Mouse (Mus musculus) lung, embryonic 16.5 days (tissue): ENCODE data around the gene Mosmo. TPM values are rescaled to one million over a fixed set of nuclear protein-coding genes. Genes with fewer than 3 reads are reported as not detected.

Experiments used
- ATAC-seq: fragments of 200-750 bp; cut with Nextera tagmentation; 2 replicates; pipeline ENCODE4 v1.8.0; 2017; ENCODE audit warnings: low read depth, mild to moderate bottlenecking, moderate library complexity
- H3K27ac ChIP-seq: fragments of 300-500 bp; sonication (generic); 2 replicates; pipeline ENCODE4 v1.5.1; 2014; ENCODE audit warnings: mild to moderate bottlenecking, control low read depth, low read length
- H3K27me3 ChIP-seq: fragments of 300-500 bp; sonication (generic); 2 replicates; pipeline ENCODE4 v1.6.1; 2014; ENCODE audit warnings: low read depth, low read length, mixed read lengths; ENCODE audit not compliant: control insufficient read depth, insufficient read depth
- H3K36me3 ChIP-seq: fragments of 300-500 bp; sonication (generic); 2 replicates; pipeline ENCODE4 v1.6.1; 2014; ENCODE audit warnings: low read length; ENCODE audit not compliant: control insufficient read depth, insufficient read depth
- H3K4me1 ChIP-seq: fragments of 300-500 bp; sonication (generic); replicated peaks from 2 replicates; pipeline ENCODE4 v1.6.1; 2014; ENCODE audit warnings: low read length, mixed read lengths; ENCODE audit not compliant: control insufficient read depth, insufficient read depth
- H3K4me2 ChIP-seq: fragments of 300-500 bp; sonication (generic); 2 replicates; pipeline ENCODE4 v1.6.1; 2014; ENCODE audit warnings: low read depth, low read length, control low read depth
- H3K4me3 ChIP-seq: fragments of 300-500 bp; sonication (generic); 2 replicates; pipeline ENCODE4 v1.5.1; 2014; ENCODE audit warnings: mild to moderate bottlenecking, low read length, control low read depth
- H3K9ac ChIP-seq: fragments of 300-500 bp; sonication (generic); 2 replicates; pipeline ENCODE4 v1.6.1; 2014; ENCODE audit warnings: low read length, control low read depth
- H3K9me3 ChIP-seq: fragments of 300-500 bp; sonication (generic); 2 replicates; pipeline ENCODE4 v1.6.1; 2016; ENCODE audit warnings: low read length; ENCODE audit not compliant: control insufficient read depth
- WGBS: fragments of 180-500 bp; shearing (Covaris S2); extraction: QIAGEN DNeasy Blood & Tissue Kit; methylation state at CpG from one replicate; pipeline ENCODE4 v1.1.7; 2014; 5-methylcytosine and 5-hydroxymethylcytosine counted together
- polyA plus RNA-seq: library from polyadenylated mRNA; unstranded; fragments of >200 nt; fragmentation: Nextera tagmentation; extraction: Ambion mirVana; gene quantifications from 2 replicates; pipeline ENCODE4 v1.2.1, GENCODE M21; 2015

Mosmo gene
- polyA plus RNA-seq, 1 experiment from 2014 or later, result 11.7 TPM

DNA sequence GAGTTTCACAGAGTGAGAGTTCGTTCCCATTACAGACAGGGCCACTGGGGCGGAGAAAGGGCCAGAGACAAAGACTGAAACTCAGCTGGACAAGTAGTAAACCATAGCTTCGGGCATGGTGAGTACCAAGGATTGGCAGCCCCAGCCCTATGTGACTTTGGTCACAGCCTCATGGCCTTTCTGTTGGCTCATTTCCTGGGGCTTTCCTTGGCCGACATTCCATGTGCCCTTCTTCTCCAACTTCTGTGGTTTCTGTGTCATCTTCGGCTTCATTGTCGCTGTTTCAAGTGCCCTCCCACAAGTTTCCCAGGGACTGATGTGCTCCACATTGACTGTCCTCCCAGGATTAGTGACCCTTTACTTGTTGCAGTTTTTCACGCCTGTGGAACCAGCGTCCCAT lies 44.0 kb downstream of the Mosmo start:
- Histone ChIP-seq H3K4me1 (no peaks in the 10 kb centered on the region), H3K4me3 (no peak overlapping the region), H3K27ac (no peak overlapping the region), H3K9ac (no peak overlapping the region), H3K4me2 (no peak overlapping the region), H3K36me3 (no peaks in the 10 kb centered on the region), H3K27me3 (no peaks in the 10 kb centered on the region), H3K9me3 (no peaks in the 10 kb centered on the region)
- no peak for ATAC-seq
- 89% methylated on average over 8 of the region's 8 CpGs for WGBS

DNA sequence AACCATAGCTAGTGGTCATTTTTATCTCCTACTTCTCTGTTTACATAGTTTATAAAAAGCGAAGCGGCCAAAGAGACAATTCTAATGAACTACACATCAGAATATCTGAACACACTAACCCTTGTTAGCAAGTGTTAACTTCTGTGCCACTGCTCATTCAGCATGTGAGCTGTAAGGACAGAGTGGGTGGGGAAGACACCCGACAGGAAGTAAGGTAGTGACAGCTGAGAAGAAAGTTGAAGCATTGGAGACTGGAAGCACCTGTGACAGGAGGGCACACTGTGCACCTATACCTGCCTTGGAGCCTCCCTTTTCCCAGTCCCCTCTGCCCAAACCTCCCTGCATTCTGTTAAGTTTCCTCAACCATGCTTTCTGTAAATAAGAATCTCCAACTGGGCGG lies 44.6 kb downstream of the Mosmo start:
- 80% methylated on average over 4 of the region's 4 CpGs for WGBS

DNA sequence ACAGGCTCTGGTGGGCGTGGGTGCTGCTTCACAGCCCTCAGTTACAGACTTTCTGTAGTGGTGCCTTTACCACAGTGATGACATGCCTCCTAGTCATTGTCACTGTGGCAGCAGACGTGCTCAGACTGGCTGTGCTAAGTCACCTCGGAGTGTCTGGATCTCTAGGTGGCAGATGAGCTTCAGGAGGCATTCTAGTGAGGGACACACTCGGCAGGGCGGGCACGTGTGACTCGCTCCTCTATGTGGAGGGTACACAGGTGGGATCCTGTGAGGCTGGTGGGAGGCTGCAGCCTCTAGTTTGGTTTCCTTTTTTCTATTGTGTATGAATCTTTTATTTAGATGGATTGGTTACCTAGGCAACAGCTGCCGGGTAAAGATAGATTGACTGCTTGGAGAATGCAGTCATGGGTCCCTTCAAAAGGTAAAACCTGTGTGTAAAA lies 45.4 kb downstream of the Mosmo start:
- H3K36me3 ChIP-seq, result no peaks in the 10 kb centered on the region
- no peak for ATAC-seq
- 74% methylated on average over 8 of the region's 8 CpGs for WGBS
- no peaks in the 10 kb centered on the region for H3K4me1 ChIP-seq
- H3K4me2 ChIP-seq, result no peak overlapping the region
- no peaks in the 10 kb centered on the region for H3K9me3 ChIP-seq
- no peak overlapping the region for H3K4me3 ChIP-seq
- H3K27me3 ChIP-seq, result no peaks in the 10 kb centered on the region
- H3K27ac ChIP-seq, result no peak overlapping the region
- no peak overlapping the region for H3K9ac ChIP-seq

More for the DNA sequence above, 44.6 kb downstream of the Mosmo start:
- no peak overlapping the region for H3K4me2 ChIP-seq
- H3K4me1 ChIP-seq, result no peaks in the 10 kb centered on the region
- H3K9me3 ChIP-seq, result no peaks in the 10 kb centered on the region
- H3K4me3 ChIP-seq, result no peak overlapping the region
- H3K9ac ChIP-seq, result no peak overlapping the region
- no peak overlapping the region for H3K27ac ChIP-seq
- ATAC-seq, result no peak
- no peaks in the 10 kb centered on the region for H3K27me3 ChIP-seq
- no peaks in the 10 kb centered on the region for H3K36me3 ChIP-seq

DNA sequence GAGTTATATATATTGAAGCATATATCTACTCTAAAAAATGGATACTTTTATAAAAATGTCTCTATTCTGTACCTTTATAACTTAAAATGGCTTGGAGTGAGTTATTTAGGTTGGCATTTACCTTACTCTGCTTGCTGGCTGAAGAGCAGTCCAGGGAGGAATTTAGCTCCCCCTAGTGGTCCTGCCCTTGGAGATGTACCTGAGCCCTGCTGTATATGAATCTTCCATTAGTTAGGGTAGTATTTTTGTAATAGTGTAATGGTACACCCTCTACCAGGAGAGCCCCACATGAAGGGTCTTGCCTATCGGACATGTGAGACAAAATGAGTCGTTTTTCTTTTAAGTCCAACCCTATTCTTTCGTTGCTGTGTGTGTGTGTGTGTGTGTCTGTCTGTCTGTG lies 50.2 kb downstream of the Mosmo start:
- ATAC-seq, result no peak
- no peak overlapping the region for H3K27ac ChIP-seq
- H3K4me1 ChIP-seq, result no peaks in the 10 kb centered on the region; the same call in 1 of the 2 replicates
- no peaks in the 10 kb centered on the region for H3K9me3 ChIP-seq
- WGBS, result 75% methylated on average over 3 of the region's 3 CpGs
- no peaks in the 10 kb centered on the region for H3K27me3 ChIP-seq
- H3K4me2 ChIP-seq, result no peak overlapping the region
- H3K4me3 ChIP-seq, result no peak overlapping the region
- no peak overlapping the region for H3K9ac ChIP-seq
- H3K36me3 ChIP-seq, result peaks cover 3% of the 10 kb centered on the region; the same call in 1 of the 2 replicates

DNA sequence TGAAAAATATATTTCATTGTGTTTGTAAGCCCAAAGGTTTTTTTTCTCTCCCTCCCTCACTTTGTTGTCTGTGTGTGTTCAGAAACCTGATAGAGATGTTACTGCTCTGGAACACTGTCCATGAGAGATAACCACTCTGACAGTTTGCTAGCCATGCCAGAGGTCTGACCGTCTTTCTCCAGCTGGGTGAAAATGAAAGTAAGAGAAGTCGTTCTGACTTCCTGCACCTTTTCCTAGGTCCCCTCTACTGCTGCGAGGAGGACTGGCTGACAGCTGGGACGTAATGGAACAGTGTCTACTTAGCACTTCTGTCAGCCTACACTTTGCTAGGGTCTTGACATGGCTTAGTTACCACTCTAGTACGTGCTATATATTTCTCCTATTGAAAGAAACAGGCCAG lies 52.2 kb downstream of the Mosmo start:
- Histone ChIP-seq H3K4me2 (no peak overlapping the region), H3K9ac (no peak overlapping the region), H3K27ac (no peak overlapping the region), H3K4me3 (no peak overlapping the region), H3K36me3 (peaks cover 3% of the 10 kb centered on the region; the same call in 1 of the 2 replicates), H3K27me3 (no peaks in the 10 kb centered on the region), H3K9me3 (no peaks in the 10 kb centered on the region), H3K4me1 (peaks cover 3% of the 10 kb centered on the region; the same call in 1 of the 2 replicates)
- 66% methylated on average over 5 of the region's 5 CpGs for WGBS
- ATAC-seq, result no peak

DNA sequence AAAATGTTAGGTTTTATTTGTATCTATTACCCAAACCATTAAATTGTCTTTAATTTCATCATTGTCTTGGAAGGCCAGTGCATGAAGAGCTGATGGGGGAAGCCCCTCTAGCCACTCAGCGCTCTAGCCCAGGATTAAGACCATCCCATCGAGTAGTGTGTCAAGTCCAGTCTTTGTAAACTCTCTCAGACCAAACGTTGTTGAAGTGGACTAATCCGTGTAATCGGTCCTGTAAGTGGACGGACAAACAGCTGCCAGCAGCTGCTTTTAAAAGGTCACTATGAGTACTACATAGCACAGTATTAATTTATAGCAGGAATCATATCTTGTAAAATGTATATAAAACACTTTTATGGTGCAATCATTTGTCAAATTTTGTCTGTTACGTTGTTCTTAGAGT lies 55.5 kb downstream of the Mosmo start:
- Histone ChIP-seq H3K4me1 (peaks cover 3% of the 10 kb centered on the region; the same call in 1 of the 2 replicates), H3K27ac (peak overlapping the region; percentile 55), H3K36me3 (peaks cover 3% of the 10 kb centered on the region; the same call in 1 of the 2 replicates), H3K9me3 (no peaks in the 10 kb centered on the region), H3K27me3 (no peaks in the 10 kb centered on the region), H3K9ac (no peak overlapping the region), H3K4me2 (no peak overlapping the region), H3K4me3 (no peak overlapping the region)
- peak; percentile 90 for ATAC-seq
- WGBS, result 41% methylated on average over 7 of the region's 7 CpGs

DNA sequence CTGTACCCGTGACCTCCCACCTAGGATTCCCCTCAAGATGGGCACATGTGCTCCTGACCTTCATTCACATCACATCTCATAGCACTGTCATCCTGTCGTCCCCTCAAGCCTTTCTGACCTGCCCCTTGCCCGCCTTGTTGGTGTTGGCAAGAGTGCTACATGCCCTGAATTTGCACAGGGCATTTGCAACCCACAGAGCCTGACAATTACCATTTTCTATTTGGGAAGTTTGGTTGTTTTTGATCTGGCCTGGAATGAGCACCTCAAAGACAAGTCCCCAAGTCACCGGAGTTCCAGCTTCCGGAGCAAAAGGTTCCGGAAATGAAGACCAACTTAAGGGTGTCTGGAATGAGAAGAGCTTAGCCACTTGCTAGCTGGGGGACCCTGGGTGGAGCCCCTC lies 61.6 kb downstream of the Mosmo start, which contains the start of gene Vwa3a:
TSS of gene Vwa3a (plus strand) at position 301 of the 400 bp plus-strand sequence.
- H3K36me3 ChIP-seq, result no peaks in the 10 kb centered on the region
- H3K4me2 ChIP-seq, result no peak within 1 kb of the TSS
- H3K4me3 ChIP-seq, result no peak within 1 kb of the TSS
- peaks cover 6% of the 10 kb centered on the region for H3K4me1 ChIP-seq
- no peaks in the 10 kb centered on the region for H3K27me3 ChIP-seq
- no peaks in the 10 kb centered on the region for H3K9me3 ChIP-seq
- H3K9ac ChIP-seq, result no peak within 1 kb of the TSS
- WGBS, result 58% methylated on average over 6 of the region's 6 CpGs
- no peak for ATAC-seq
- H3K27ac ChIP-seq, result 0 out of 2 replicates have a peak within 1 kb of the TSS, but pooled peaks have one; percentile 15

DNA sequence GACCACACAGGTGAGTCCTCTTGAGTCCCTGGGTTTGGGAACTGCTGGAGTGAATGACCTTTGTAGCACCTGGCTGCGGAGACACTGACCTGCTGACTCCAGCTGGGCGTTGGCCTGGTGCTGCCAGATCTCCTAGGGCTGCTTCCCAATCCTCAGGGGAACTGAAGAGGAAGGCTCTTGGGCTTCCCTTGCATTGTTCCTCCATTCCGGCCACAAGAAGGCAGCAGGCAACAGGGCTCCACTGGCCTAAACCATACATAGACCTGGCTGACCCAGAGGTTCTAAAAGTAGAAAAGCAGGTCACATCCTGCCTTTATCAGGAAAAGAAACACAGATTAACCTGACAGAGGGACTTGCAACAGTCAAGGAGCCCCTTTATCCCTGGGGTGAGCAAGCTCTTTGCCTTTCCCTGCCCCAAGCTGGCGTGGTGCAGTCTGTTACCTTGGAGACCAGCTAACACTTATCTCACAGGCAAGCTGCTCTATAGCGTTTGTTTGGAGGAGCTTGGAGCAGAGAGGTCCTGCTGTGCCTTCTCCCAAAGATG lies 62.2 kb downstream of the Mosmo start:
- Histone ChIP-seq H3K9me3 (no peaks in the 10 kb centered on the region), H3K36me3 (no peaks in the 10 kb centered on the region), H3K27ac (0 out of 2 replicates have a peak overlapping the region, but pooled peaks have one; percentile 15), H3K4me3 (no peak overlapping the region), H3K27me3 (no peaks in the 10 kb centered on the region), H3K9ac (no peak overlapping the region), H3K4me2 (no peak overlapping the region), H3K4me1 (peaks cover 6% of the 10 kb centered on the region)
- WGBS, result 6% methylated on average over 5 of the region's 5 CpGs
- ATAC-seq, result peak; percentile 79

DNA sequence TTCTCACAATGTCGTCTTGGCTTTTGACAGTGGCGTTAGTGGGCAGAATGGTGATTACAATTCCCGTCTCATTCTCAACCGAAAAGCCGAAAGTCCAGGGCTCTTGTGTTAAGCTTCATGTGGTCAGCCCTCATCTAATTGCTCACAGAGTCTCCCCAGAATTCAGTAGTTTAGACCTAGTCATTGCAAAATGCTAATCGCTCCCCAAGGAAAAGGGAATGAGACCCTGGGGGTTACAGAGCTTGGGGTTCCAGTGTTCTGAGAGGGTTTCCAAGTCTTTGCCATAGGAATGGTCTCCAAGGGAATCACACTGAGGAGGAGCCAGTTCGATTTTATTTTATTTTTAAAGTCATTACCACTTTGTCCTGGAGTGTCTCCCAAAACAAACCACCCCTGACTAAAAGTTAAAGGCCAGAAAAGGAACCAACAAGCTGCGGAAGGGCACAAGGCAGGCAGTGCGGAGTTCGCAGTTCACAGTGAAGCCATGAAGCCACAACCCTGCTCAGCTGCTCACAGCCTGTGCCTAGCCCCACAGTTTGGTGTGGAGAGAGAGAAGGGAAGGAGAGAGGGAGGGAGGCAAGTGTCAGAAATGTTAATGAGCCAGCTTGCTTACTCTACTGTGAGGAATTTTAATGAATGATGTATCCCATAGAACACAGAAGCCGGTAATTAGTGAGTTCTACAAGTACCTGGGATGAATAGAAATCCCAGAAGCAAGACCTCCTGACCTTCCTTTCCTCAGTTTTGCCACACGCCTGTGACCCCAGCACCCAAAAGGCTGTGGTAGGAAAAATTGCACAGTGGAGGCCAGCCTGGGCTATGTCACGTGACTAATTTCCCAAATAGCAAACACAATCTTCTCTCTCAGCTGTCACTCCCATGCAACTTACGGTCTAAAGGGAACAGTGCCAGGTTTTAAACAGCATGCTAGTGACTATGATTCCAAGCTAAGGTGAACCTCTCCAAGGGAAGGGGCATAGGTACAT lies 66.2 kb downstream of the Mosmo start:
- no peak for ATAC-seq
- H3K27me3 ChIP-seq, result no peaks in the 10 kb centered on the region
- peaks cover 9% of the 10 kb centered on the region for H3K4me1 ChIP-seq
- no peaks in the 10 kb centered on the region for H3K9me3 ChIP-seq
- H3K4me2 ChIP-seq, result no peak overlapping the region
- 69% methylated on average over 14 of the region's 14 CpGs for WGBS
- H3K27ac ChIP-seq, result no peak overlapping the region
- H3K9ac ChIP-seq, result no peak overlapping the region
- H3K4me3 ChIP-seq, result no peak overlapping the region
- H3K36me3 ChIP-seq, result no peaks in the 10 kb centered on the region
